Mouse (Mus musculus) gastrocnemius, postnatal 36 days (tissue): ENCODE results near the gene Man1c1. TPM values are rescaled to one million over a fixed set of nuclear protein-coding genes. Genes with fewer than 3 reads are reported as not detected.

Source experiments
- DNase-seq, 2 experiments: peaks; one replicate each; pipeline ENCODE4 v3.0.0; 2022
- intact Hi-C: fragments of 180-260 bp; cut with DNase I; formaldehyde crosslinking; loops from one replicate; pipeline ENCODE4 v1.15.1; 2025
- microRNA-seq, 2 experiments: library from miRNA; unstranded; fragments of <30 nt; microRNA quantifications; one replicate each; pipeline ENCODE4 v1.2.0; 2021
- total RNA-seq, 2 experiments: library from RNA; stranded (reverse); gene quantifications; 2 replicates each; pipeline ENCODE4 v1.2.3; 2021

Gene Man1c1
- total RNA-seq, 2 experiments from 2014 or later, result 3.1 to 3.8 TPM

DNA sequence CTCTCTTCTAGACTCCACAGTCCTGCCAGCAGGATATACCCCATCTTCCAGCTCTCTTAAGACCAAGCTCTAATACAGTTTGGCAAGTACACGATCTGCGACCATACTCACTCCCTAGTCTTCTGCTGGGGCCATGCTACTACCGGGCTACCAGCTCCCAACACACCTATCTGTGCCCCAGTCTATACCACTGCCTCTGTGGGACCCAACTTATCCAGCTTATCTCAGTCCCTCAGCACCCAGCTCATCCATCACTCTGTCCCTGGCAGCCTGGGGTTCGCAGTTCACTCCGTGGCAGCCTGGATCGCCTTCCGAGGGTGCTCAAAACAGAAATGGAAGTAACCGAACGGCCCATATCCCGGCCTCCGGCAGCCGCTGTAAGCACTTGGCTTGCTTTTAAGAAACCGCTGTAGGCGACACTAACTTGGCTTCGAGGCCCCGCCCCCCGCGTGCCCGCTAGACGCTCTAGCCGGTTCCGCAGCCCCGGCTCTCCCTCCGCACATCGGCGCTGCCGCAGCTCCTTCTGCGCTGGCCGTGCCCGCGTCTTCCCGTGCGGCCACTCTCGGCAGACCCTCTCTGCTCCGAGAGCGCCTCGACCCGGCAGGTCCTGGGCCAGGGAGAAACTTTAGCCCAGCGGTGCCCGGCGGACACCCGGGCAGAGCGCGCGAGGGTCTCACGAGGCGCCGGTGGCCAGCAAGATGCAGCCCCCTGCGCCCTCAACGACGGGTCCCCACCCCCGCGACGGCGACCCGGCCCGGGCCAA is 169.8 kb downstream of the Man1c1 start:
- peak; percentile 46 to 58 for DNase-seq
- intact Hi-C loops, result no loop called here

DNA sequence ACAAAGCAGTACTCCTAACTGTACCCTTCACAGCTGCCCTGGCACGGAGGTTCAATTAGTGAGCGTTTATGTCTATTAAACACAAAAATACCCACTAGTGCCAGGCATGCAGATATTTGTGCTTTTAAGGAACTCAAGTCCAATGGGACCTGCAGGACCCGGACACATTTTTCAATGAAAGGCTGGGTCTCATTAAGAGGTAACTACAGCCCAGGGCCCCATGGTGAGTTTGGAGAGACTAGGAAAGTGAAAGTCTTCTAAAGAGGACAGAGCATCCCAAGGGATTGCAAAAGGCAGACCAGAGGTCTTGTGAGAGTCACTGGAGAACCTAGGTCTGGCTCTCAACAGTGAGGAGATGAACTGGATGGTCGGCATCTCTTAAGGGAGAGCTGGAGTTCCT is 170.7 kb downstream of the Man1c1 start:
- intact Hi-C loops, result no loop called here

DNA sequence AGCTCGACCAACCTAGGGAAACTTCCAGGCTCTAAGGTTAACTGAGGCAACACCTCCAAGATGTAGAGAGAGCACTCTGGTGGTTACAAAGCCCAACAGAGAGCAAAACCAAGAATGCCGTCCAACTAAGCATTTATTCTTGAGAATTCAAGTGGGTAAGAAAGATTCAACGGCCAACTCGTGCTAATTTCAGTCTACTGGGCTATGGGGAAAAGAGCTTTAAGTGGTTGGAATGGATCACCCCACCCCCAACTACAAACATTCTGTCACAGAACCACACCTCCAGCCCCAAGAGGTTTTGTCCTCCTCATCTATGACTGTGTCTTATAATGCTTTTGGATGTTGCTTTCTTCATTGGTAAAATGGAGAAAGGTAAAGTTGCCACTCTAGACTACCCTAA is 171.2 kb downstream of the Man1c1 start:
- intact Hi-C loops, result no loop called here
- DNase-seq, result no peak

More for the DNA sequence above, 170.7 kb downstream of the Man1c1 start:
- DNase-seq, result no peak

DNA sequence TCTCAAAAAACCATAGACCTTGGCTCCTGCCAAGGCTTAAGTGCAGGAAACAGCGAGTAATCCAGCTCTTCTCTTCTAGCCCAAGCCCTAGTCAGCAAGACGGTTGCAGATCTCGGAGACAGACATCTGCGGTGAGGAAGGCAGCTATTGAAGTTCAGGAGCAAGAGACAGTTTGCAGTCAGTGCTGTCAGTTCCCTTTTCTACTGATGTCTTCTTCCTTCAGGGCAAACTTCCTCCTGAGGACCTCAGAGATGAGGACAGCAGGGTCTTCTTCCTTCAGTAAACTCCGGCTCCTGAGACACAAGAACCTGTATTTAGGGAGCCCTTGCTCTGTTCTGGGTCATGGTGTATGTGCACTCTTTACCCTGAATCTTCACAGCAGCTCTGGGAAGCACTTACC is 177.9 kb downstream of the Man1c1 start:
- intact Hi-C loops, result no loop called here

DNA sequence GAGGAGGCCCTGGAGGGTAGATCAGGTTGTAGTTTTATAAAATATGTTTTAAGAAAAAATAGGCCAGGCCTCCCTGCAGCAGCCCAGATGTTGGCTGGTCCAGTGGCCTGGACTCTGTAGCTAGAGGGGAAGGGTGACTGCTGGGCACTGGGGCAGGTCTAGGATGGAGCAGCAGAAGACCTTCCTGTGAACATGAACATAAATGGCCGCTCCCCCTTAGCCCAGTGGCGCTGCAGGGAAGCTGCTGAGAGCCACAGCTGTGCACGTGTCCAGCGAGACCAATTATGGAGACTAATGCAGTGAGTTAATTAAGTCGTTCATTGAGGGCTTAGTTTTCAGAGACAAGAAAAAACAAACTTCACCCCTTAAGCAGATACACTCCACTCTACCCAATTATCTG is 178.3 kb downstream of the Man1c1 start:
- intact Hi-C loops, result no loop called here
- DNase-seq, result no peak

More for the DNA sequence above, 177.9 kb downstream of the Man1c1 start:
- DNase-seq, result no peak

DNA sequence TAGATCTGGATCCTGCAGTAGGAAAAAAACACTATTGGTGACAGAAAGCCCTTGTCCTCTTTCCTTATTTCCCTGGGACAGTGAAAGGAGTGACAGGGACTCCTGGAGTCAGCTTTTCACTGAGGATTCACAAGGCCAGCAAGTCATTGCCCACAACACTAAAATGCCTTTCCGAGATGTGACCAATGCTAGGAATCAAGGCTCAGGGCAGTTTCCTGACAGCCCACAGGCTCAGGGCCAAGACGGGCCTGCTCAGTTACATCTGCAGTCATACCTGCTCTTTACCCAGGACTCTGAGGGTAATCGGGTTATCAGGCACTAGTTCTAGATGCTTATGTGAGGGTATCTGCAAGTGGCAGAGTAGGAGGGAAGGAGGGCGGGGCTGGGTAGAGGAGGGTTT is 180.6 kb downstream of the Man1c1 start:
- intact Hi-C loops, result no loop called here
- no peak for DNase-seq

DNA sequence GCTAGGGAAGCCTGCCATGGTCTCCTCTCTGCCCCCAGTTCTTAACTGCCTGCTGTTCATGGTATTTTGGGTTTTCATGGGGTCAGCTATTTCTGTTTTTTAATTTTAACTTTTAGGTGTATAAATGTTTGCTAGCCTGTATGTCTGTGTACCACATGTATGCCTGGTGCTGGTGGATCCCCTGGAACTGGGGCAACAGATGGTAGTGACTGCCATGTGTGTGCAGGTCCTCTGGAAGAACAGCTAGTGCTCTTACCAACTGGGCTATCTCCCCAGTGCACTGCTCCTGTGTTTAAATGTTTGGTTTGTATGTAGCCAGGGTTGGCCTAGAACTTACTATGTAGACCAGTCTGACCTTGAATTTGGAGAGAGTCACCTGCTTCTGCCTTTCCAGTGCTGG is 184.8 kb downstream of the Man1c1 start:
- DNase-seq, result no peak
- intact Hi-C loops, result no loop called here

DNA sequence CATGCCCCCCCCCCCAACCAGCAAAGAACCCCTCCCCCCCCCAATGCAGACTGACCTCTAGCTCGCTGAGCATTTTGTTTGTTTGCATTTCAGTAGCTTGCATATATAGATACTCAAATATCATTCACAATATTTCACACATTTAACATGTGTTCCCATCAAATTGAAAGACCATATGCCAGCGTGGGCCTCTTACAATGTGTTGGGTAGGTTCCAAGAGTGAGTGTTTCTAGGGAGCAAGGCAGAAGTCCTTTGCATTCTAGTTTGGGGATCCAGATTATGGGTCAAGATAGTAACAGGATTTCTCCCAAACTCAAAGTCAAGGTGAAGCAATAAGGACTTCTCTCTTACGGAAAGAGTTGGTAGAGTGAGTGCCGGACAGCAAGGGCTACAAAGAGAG is 185.5 kb downstream of the Man1c1 start:
- DNase-seq, result no peak
- intact Hi-C loops, result no loop called here

DNA sequence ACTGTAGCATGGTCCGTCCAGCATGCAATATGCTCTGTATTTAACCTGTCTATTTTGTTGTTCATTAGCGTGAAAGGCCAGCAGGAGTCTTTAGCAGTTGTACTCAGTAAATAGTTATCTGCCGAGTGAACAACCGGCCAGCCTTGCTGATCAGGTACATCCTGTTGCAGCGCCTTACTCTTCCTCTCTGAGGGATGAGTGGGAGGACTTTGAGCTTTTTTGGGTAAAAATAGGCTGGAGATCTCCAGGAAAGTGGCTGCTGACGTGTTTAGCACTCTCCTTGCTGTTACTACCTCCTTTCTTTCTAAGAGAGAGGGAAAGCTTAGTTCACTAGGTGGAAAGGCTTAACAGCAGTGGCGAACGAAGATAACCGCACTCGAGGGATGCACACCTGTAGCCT is 186.4 kb downstream of the Man1c1 start:
- no peak for DNase-seq
- intact Hi-C loops, result no loop called here

DNA sequence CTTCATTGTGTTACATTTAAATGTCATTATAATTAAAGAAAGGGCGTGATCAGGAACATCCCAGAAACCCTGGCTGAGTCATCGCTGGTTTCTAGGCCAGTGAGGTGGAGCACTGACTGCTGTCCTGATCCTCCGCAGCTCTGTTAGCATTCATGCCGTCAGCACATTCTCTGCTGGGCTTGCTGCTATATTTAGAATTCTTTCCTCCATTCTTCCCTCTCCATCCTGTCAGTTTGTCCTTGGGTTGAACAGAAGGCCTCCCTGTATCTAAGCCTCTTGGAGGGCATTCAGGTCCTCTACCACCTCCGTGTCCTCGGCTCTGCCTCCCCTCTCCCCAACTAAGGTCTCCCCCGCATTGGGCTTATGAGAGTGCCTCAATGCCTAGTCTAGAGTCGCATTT is 187.1 kb downstream of the Man1c1 start:
- intact Hi-C loops, result no loop called here
- peak in 1 of 2 experiments; percentile 30 for DNase-seq

DNA sequence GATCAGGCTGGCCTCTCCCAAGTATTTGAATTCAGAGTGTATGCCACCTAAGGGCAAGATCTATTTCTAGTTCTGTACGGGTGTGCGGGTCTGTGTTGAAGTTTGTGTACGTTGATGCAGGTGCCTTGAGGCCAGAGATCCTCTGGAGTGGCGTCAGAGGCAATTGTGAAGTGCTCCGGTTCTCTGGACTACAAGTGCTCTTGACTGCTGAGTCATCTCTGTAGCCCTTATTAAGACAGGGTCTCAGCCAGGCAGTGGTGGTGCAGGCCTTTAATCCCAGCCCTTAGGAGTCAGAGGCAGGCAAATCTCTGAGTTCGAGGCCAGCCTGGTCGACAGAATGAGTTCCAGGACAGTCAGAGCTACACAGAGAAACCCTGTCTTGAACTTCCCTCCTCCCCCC is 188.5 kb downstream of the Man1c1 start:
- no peak for DNase-seq
- intact Hi-C loops, result no loop called here

DNA sequence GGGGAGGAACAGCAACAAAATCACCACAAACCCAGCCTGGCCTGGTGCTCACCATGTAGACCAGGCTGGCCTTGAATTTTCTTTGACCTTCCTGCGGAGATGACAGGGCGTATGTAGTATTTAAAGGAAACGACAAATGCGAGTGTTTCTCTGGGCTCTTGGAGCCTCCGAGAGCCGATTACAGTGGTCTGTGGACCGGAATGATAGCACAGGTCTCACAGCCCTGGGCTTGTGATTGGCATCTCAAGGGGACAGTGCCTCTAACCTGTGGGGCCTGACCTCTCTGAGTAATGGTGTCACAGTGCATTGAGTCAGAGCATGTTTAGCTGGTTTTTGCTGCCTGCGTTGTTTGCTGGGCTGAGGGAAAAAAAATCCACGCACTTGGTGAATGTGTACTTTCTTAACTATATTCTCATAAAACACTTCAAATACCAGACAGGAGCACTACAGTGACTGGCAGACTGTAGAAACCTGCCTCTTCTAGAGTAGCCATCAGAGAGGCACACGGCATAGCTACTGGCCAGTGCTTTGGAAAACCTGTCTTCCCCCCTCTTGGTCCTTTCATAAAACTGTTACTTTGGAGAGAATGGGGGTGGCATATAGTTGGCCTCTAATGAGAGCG is 189.7 kb downstream of the Man1c1 start:
- intact Hi-C loops, result no loop called here
- no peak for DNase-seq

DNA sequence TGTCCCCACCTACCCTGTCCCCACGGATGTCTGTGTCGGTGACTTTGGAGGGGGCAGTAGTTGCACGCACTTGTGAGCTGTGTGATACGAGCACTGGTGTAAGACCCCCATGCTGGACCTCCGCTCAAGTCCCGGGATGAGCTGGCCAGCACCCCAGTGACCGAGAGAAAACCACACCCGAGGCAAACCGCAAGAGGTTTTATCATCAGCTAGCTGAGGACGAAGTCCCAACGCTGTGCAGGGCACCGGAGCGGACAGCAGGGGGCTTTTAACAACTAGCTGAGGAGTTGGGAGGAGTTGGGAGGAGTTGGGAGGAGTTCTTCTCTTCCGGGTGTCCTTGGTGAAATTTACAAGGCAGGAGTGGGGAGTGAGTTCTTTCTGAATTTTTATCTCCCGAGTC is 191.3 kb downstream of the Man1c1 start:
- intact Hi-C loops, result no loop called here
- peak; percentile 47 to 73 for DNase-seq

DNA sequence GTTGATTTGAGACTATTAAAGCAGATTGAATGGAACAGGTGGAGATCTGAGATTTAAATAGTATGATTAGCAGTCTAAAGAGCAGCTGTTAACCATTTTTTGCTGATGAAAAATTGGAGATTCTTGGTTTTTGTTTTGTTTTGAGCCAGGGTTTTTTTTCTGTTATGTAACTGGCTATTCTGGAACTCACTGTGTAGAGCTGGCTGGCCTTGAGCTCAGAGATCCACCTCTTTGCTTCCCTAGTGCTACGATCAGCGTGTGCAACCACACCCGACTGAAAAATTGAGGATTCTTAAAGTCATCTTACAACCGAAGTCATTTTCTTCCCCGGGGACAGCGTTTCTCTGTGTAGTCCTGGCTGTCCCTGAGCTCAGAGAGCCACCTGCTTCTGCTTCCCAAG is 192.4 kb downstream of the Man1c1 start:
- intact Hi-C loops, result no loop called here
- no peak for DNase-seq

Small RNA genes within 50 kb of the gene (microRNA-seq; reads per million reads assigned to microRNA genes)
- gene Mir6403, result 0 reads per million in 2 experiments

Other genes with a start within 250 kb of the Man1c1 start
- gene Stmn1, start 236.0 kb downstream of the Man1c1 start, total RNA-seq, result 1 to 10 TPM; 8.0 TPM
- 1 to 10 TPM; 2.4 to 3.0 TPM for gene Paqr7, start 207.6 kb downstream of the Man1c1 start, total RNA-seq
- gene Aunip, start 193.3 kb downstream of the Man1c1 start, total RNA-seq, result under 1 TPM in 1 of 2 experiments, not detected in 1; 0.20 TPM
- gene Mtfr1l, start 168.9 kb downstream of the Man1c1 start, total RNA-seq, result 100 to 1,000 TPM; 124 to 130 TPM
- gene Selenon, start 152.1 kb downstream of the Man1c1 start, total RNA-seq, result 1 to 10 TPM; 4.9 to 6.1 TPM
- gene Ldlrap1, start 63.7 kb upstream of the Man1c1 start, total RNA-seq, result 1 to 10 TPM; 4.0 to 6.1 TPM
- gene Maco1, start 149.1 kb upstream of the Man1c1 start, total RNA-seq, result 10 to 100 TPM; 15.0 to 17.0 TPM
- not detected for gene Rhd, start 160.2 kb upstream of the Man1c1 start, total RNA-seq
- 10 to 100 TPM; 28.0 to 28.9 TPM for gene Tmem50a, start 210.7 kb upstream of the Man1c1 start, total RNA-seq
- 100 to 1,000 TPM; 146 to 182 TPM for gene Rsrp1, start 219.3 kb upstream of the Man1c1 start, total RNA-seq
- gene Syf2, start 226.6 kb upstream of the Man1c1 start, total RNA-seq, result 10 to 100 TPM; 31.4 to 39.2 TPM